Mouse (Mus musculus): ENCODE data around the gene Batf2. TPM values are rescaled to one million over a fixed set of nuclear protein-coding genes. Genes with fewer than 3 reads are reported as not detected.
"Not testable (repeated sequence)": the region's sequence is repeated elsewhere in the genome, so short reads cannot be mapped to it uniquely, and the experiment has no call there.

Batf2 gene
- polyA plus RNA-seq, 1 experiment from 2014 or later: not detected

GRCm38 (mm10) chr19:6126789-6127580 is 13.8 kb upstream of the Batf2 start:
- WGBS: 75% methylated on average over 10 of the region's 10 CpGs
- no peak for DNase-seq (ENCODE audit: low spot score)
- Histone ChIP-seq H3K4me2 (ENCODE audit: low read length) (peak overlapping the region; percentile 63), H3K4me1 (ENCODE audit: control insufficient read depth, insufficient read depth, low read length) (peaks cover 3% of the 10 kb centered on the region; the same call in 1 of the 2 replicates), H3K36me3 (ENCODE audit: control insufficient read depth, insufficient read depth, low read length) (0 out of 2 replicates have a peak, but pooled peaks cover 5% of the 10 kb centered on the region), H3K9ac (ENCODE audit: low read length) (peak overlapping the region; percentile 70; the same call in 1 of the 2 replicates), H3K9me3 (replicated peaks; ENCODE audit: control insufficient read depth, low read length) (no peaks in the 10 kb centered on the region), H3K27ac (ENCODE audit: low read depth, low read length) (no peak overlapping the region), H3K27me3 (replicated peaks; ENCODE audit: control insufficient read depth, insufficient read depth, low read length) (no peaks in the 10 kb centered on the region), H3K4me3 (ENCODE audit: low read depth, low read length) (peak overlapping the region; percentile 46)
- ATAC-seq: no peak

GRCm38 (mm10) chr19:6127760-6128341 is 12.9 kb upstream of the Batf2 start, which contains the start of gene Snx15:
Snx15 (minus strand) TSS chr19:6128304.
- Histone ChIP-seq H3K27me3 (replicated peaks; ENCODE audit: control insufficient read depth, insufficient read depth, low read length) (no peaks in the 10 kb centered on the region), H3K36me3 (ENCODE audit: control insufficient read depth, insufficient read depth, low read length) (0 out of 2 replicates have a peak, but pooled peaks cover 5% of the 10 kb centered on the region), H3K27ac (ENCODE audit: low read depth, low read length) (peak within 1 kb of the TSS; percentile 84), H3K4me3 (ENCODE audit: low read depth, low read length) (peak within 1 kb of the TSS; percentile 46), H3K9me3 (replicated peaks; ENCODE audit: control insufficient read depth, low read length) (no peaks in the 10 kb centered on the region), H3K4me2 (ENCODE audit: low read length) (peak within 1 kb of the TSS; percentile 63), H3K4me1 (ENCODE audit: control insufficient read depth, insufficient read depth, low read length) (peaks cover 3% of the 10 kb centered on the region; the same call in 1 of the 2 replicates), H3K9ac (ENCODE audit: low read length) (peak within 1 kb of the TSS; percentile 70)
- DNase-seq (ENCODE audit: low spot score) (peak; percentile 97), ATAC-seq (peak; percentile 96)
- WGBS: under 1% methylated on average over 32 of the region's 32 CpGs

DNA sequence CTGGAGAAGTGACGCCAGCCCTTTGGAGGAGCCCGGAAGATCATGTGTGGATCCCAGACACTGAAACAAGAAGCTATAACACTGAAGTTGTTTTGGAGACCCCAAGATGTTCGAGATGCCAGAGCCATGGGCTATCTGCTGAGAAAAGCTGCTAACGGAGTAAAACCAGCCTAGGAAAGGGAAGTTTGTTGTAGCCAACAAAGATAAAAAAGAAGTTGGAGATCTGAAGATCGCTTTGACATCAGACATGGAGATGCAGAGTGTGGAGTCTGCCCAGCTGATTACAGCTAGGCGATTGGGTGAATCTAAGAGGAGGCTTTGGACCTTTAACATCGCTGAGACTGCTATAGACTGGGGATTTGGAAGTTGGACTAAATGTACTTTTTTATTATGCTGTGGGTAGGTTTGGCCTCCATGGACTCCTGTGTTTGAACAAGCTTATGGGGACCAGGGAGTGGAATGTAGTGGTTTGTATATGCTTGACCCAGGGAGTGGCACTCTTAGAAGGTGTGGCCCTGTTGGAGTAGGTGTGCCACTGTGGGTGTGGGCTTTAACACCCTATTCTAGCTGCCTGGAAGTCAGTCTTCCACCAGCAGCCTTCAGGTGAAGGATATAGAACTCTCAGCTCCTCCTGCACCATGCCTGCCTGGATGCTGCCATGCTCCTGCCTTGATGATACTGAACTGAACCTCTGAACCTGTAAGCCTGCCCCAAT is 10.2 kb upstream of the Batf2 start:
- not testable (repeated sequence) for H3K4me3 ChIP-seq (ENCODE audit: low read depth, low read length); H3K9me3 ChIP-seq (replicated peaks; ENCODE audit: control insufficient read depth, low read length); H3K9ac ChIP-seq (ENCODE audit: low read length); H3K4me1 ChIP-seq (ENCODE audit: control insufficient read depth, insufficient read depth, low read length); ATAC-seq; H3K4me2 ChIP-seq (ENCODE audit: low read length); H3K27me3 ChIP-seq (replicated peaks; ENCODE audit: control insufficient read depth, insufficient read depth, low read length); DNase-seq (ENCODE audit: low spot score); H3K27ac ChIP-seq (ENCODE audit: low read depth, low read length)
- peaks cover 10% of the 10 kb centered on the region for H3K36me3 ChIP-seq (ENCODE audit: control insufficient read depth, insufficient read depth, low read length)
- 81% methylated on average over 7 of the region's 7 CpGs for WGBS

GRCm38 (mm10) chr19:6132171-6132827 is 8.5 kb upstream of the Batf2 start:
- Histone ChIP-seq H3K9ac (ENCODE audit: low read length) (no peak overlapping the region), H3K36me3 (ENCODE audit: control insufficient read depth, insufficient read depth, low read length) (peaks cover 27% of the 10 kb centered on the region), H3K27ac (ENCODE audit: low read depth, low read length) (no peak overlapping the region), H3K4me1 (ENCODE audit: control insufficient read depth, insufficient read depth, low read length) (peaks cover 3% of the 10 kb centered on the region; the same call in 1 of the 2 replicates), H3K4me2 (ENCODE audit: low read length) (no peak overlapping the region), H3K27me3 (replicated peaks; ENCODE audit: control insufficient read depth, insufficient read depth, low read length) (no peaks in the 10 kb centered on the region), H3K4me3 (ENCODE audit: low read depth, low read length) (no peak overlapping the region), H3K9me3 (replicated peaks; ENCODE audit: control insufficient read depth, low read length) (no peaks in the 10 kb centered on the region)
- DNase-seq (ENCODE audit: low spot score) (no peak), ATAC-seq (no peak)
- WGBS: 86% methylated on average over 7 of the region's 7 CpGs

- H3K4me1 ChIP-seq (ENCODE audit: control insufficient read depth, insufficient read depth, low read length); ATAC-seq; H3K27me3 ChIP-seq (replicated peaks; ENCODE audit: control insufficient read depth, insufficient read depth, low read length); H3K9me3 ChIP-seq (replicated peaks; ENCODE audit: control insufficient read depth, low read length); H3K4me2 ChIP-seq (ENCODE audit: low read length); H3K4me3 ChIP-seq (ENCODE audit: low read depth, low read length); DNase-seq (ENCODE audit: low spot score); H3K9ac ChIP-seq (ENCODE audit: low read length); H3K27ac ChIP-seq (ENCODE audit: low read depth, low read length): not testable (repeated sequence)
- WGBS: 44% methylated on average over 1 of the region's 1 CpGs
- H3K36me3 ChIP-seq (ENCODE audit: control insufficient read depth, insufficient read depth, low read length): peaks cover 31% of the 10 kb centered on the region
These were observed 7.6 kb upstream of the Batf2 start for GRCm38 (mm10) chr19:6133197-6133596.

DNA sequence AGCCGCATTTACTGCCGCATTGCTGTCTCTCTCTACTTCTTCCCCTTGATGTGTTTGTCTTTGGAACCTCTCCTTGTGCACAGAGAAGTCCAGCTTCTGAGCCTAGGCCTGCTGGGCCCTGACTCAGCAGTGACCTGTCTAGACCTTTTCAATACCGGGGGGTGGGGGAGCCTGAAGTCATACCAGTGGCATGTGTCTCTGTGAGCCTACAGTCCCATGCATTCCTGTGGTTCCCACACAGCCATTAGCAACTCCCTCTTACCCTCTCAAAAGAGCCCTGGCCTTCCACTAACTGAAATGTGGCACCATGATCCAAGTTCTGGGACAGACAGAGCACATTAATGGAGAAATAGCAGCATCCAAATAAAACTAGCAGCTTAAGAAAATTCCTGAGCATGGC is 4.4 kb upstream of the Batf2 start:
- Histone ChIP-seq H3K27ac (ENCODE audit: low read depth, low read length) (no peak overlapping the region), H3K4me3 (ENCODE audit: low read depth, low read length) (no peak overlapping the region), H3K36me3 (ENCODE audit: control insufficient read depth, insufficient read depth, low read length) (peaks cover 31% of the 10 kb centered on the region), H3K4me2 (ENCODE audit: low read length) (no peak overlapping the region), H3K4me1 (ENCODE audit: control insufficient read depth, insufficient read depth, low read length) (peaks cover 8% of the 10 kb centered on the region), H3K9ac (ENCODE audit: low read length) (no peak overlapping the region), H3K9me3 (replicated peaks; ENCODE audit: control insufficient read depth, low read length) (no peaks in the 10 kb centered on the region), H3K27me3 (replicated peaks; ENCODE audit: control insufficient read depth, insufficient read depth, low read length) (no peaks in the 10 kb centered on the region)
- ATAC-seq (no peak), DNase-seq (ENCODE audit: low spot score) (no peak)
- 93% methylated on average over 3 of the region's 3 CpGs for WGBS

DNA sequence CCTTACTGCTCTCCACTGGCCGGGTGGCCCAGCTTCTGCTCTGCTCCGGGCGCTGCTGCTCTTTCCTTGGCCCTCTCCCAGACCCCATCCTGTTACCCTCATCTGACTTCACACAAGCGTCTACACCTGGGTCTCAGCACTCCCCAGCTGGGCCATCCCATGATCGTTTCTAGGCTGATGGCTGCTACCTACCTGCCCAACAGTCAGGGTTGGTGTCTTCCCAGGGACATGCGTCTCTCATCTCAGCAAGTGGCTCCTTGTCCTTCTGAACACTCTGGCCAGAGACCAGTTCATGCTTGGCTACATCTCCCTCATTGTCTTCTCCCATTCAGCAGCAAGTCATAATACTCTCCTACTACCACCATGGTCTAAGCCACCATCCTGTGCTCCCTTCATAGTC is 1.1 kb upstream of the Batf2 start:
- WGBS: 91% methylated on average over 6 of the region's 6 CpGs
- peaks cover 8% of the 10 kb centered on the region for H3K4me1 ChIP-seq (ENCODE audit: control insufficient read depth, insufficient read depth, low read length)
- H3K36me3 ChIP-seq (ENCODE audit: control insufficient read depth, insufficient read depth, low read length): peaks cover 27% of the 10 kb centered on the region
- ATAC-seq (no peak), DNase-seq (ENCODE audit: low spot score) (no peak)
- H3K9me3 ChIP-seq (replicated peaks; ENCODE audit: control insufficient read depth, low read length): no peaks in the 10 kb centered on the region
- H3K27me3 ChIP-seq (replicated peaks; ENCODE audit: control insufficient read depth, insufficient read depth, low read length): no peaks in the 10 kb centered on the region
- H3K27ac ChIP-seq (ENCODE audit: low read depth, low read length): no peak overlapping the region
- H3K4me2 ChIP-seq (ENCODE audit: low read length): peak overlapping the region; percentile 59
- H3K4me3 ChIP-seq (ENCODE audit: low read depth, low read length): peak overlapping the region; percentile 48
- peak overlapping the region; percentile 80; the same call in 1 of the 2 replicates for H3K9ac ChIP-seq (ENCODE audit: low read length)

DNA sequence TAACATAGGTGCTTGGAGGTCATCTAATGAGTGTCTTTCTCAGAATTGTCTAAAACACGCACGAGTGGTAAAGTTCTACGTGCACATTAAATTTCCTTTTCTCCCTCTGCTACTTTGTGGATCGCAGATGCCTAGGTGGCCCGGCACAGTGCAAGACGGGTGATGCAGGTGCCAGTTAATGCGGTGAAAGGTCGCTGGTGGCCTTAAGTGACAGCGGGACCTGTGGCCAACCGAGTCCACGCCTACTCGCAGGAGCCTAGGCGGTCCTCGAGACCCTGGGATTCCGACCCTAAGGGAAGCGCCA is 457 bp upstream of the Batf2 start:
- Histone ChIP-seq H3K9ac (ENCODE audit: low read length) (peak overlapping the region; percentile 80), H3K4me1 (ENCODE audit: control insufficient read depth, insufficient read depth, low read length) (peaks cover 8% of the 10 kb centered on the region), H3K4me3 (ENCODE audit: low read depth, low read length) (peak overlapping the region; percentile 48), H3K9me3 (replicated peaks; ENCODE audit: control insufficient read depth, low read length) (no peaks in the 10 kb centered on the region), H3K4me2 (ENCODE audit: low read length) (peak overlapping the region; percentile 59), H3K27me3 (replicated peaks; ENCODE audit: control insufficient read depth, insufficient read depth, low read length) (no peaks in the 10 kb centered on the region), H3K27ac (ENCODE audit: low read depth, low read length) (peak overlapping the region; percentile 94), H3K36me3 (ENCODE audit: control insufficient read depth, insufficient read depth, low read length) (peaks cover 24% of the 10 kb centered on the region)
- ATAC-seq: no peak
- DNase-seq (ENCODE audit: low spot score): no peak
- WGBS: 5% methylated on average over 16 of the region's 16 CpGs
